Mouse (Mus musculus) brain, embryonic 14.5 days (tissue): Measurements from ENCODE around the gene Shroom3.

Experiments
- CTCF ChIP-seq: fragments of 200-500 bp; IDR thresholded peaks from 2 replicates; pipeline ENCODE4 v1.5.1; 2012; ENCODE audit warnings: inconsistent platforms, mild to moderate bottlenecking, moderate library complexity, borderline replicate concordance; ENCODE audit not compliant: insufficient read depth, insufficient read length; ENCODE audit errors: extremely low read depth
- POLR2A ChIP-seq: fragments of 200-500 bp; IDR thresholded peaks from 2 replicates; pipeline ENCODE4 v1.6.1; 2012; ENCODE audit warnings: mild to moderate bottlenecking, inconsistent platforms, borderline replicate concordance; ENCODE audit not compliant: poor library complexity, insufficient read depth, insufficient read length, severe bottlenecking; ENCODE audit errors: extremely low read depth

DNA sequence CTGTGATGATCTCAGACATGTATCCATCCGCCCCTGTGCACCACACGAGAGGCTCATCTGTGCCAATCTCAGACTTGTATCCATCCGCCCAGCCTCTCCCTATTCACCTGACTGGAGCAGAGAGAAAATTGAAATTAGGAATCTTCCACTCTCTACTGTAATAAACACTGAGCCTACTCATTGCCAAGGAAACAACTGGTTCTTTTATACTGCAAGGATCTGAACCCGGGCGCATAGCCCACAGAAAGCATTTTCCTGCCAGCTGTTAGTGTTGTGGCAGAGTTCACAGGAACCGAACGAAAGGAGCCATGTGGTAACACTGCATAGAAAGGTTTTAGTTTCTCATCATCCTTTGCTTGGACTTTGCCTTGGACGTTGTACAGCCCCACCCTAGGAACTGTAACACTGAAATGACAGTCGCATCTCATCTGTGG lies 155.1 kb downstream of the Shroom3 start:
- TF ChIP-seq CTCF (no peak), POLR2A (no peak)
